Mouse (Mus musculus) gastrocnemius, postnatal 10 days (tissue): ENCODE measurements around the gene Tmco5. TPM values are rescaled to one million over a fixed set of nuclear protein-coding genes. Genes with fewer than 3 reads are reported as not detected.
"Not testable (repeated sequence)": the region's sequence is repeated elsewhere in the genome, so short reads cannot be mapped to it uniquely, and the experiment has no call there.

Source experiments
- DNase-seq: peaks from one replicate; pipeline ENCODE4 v3.0.0; 2021; ENCODE audit warnings: mixed read lengths
- total RNA-seq, 2 experiments: library from RNA; stranded (reverse); gene quantifications; 2 replicates each; pipeline ENCODE4 v1.2.3; 2021

Gene Tmco5
- total RNA-seq, 2 experiments from 2014 or later: not detected

- no peak for DNase-seq
These were observed 44.3 kb downstream of the Tmco5 start for GRCm38 (mm10) chr2:116922580-116923500.

GRCm38 (mm10) chr2:116923684-116924083 lies 45.2 kb downstream of the Tmco5 start:
- DNase-seq: no peak

GRCm38 (mm10) chr2:116924292-116924691 lies 45.8 kb downstream of the Tmco5 start:
- DNase-seq: no peak

GRCm38 (mm10) chr2:116925230-116925629 lies 46.7 kb downstream of the Tmco5 start:
- no peak for DNase-seq

- no peak for DNase-seq
These were observed 53.7 kb downstream of the Tmco5 start for GRCm38 (mm10) chr2:116932218-116932617.

GRCm38 (mm10) chr2:116934236-116934635 lies 55.7 kb downstream of the Tmco5 start:
- DNase-seq: not testable (repeated sequence)

- DNase-seq: no peak
These were observed 56.3 kb downstream of the Tmco5 start for GRCm38 (mm10) chr2:116934776-116935175.

- DNase-seq: no peak
These were observed 57.9 kb downstream of the Tmco5 start for GRCm38 (mm10) chr2:116936371-116936770.

- no peak for DNase-seq
These were observed 58.7 kb downstream of the Tmco5 start for GRCm38 (mm10) chr2:116937166-116937565.

GRCm38 (mm10) chr2:116941816-116942215 lies 63.3 kb downstream of the Tmco5 start:
- no peak for DNase-seq

Other genes with a start within 250 kb of the Tmco5 start
- gene Spred1, start 242.7 kb downstream of the Tmco5 start, total RNA-seq: 10 to 100 TPM; 22.7 to 28.4 TPM